Mouse (Mus musculus) neural tube, embryonic 12.5 days (tissue): Measurements from ENCODE around the gene Tead1. TPM values are rescaled to one million over a fixed set of nuclear protein-coding genes. Genes with fewer than 3 reads are reported as not detected.

Experiments used
- ATAC-seq: fragments of 200-750 bp; cut with Nextera tagmentation; 2 replicates; pipeline ENCODE4 v1.8.0; 2017; ENCODE audit warnings: low read depth, mild to moderate bottlenecking, moderate TSS enrichment, moderate library complexity; ENCODE audit not compliant: low FRiP score
- H3K27ac ChIP-seq: fragments of 300-500 bp; sonication (generic); 2 replicates; pipeline ENCODE4 v1.5.1; 2016
- H3K27me3 ChIP-seq: fragments of 300-500 bp; sonication (generic); replicated peaks from 2 replicates; pipeline ENCODE4 v1.6.1; 2016; ENCODE audit warnings: mild to moderate bottlenecking
- H3K36me3 ChIP-seq: fragments of 300-500 bp; sonication (generic); 2 replicates; pipeline ENCODE4 v1.6.1; 2016; ENCODE audit warnings: mild to moderate bottlenecking
- H3K4me1 ChIP-seq: fragments of 300-500 bp; sonication (generic); 2 replicates; pipeline ENCODE4 v1.6.1; 2016
- H3K4me2 ChIP-seq: fragments of 300-500 bp; sonication (generic); replicated peaks from 2 replicates; pipeline ENCODE4 v1.6.1; 2016; ENCODE audit warnings: mild to moderate bottlenecking
- H3K4me3 ChIP-seq: fragments of 300-500 bp; sonication (generic); 2 replicates; pipeline ENCODE4 v1.5.1; 2016
- H3K9ac ChIP-seq: fragments of 300-500 bp; sonication (generic); 2 replicates; pipeline ENCODE4 v1.6.1; 2016; ENCODE audit warnings: mild to moderate bottlenecking
- H3K9me3 ChIP-seq: fragments of 300-500 bp; sonication (generic); 2 replicates; pipeline ENCODE4 v1.6.1; 2016; ENCODE audit warnings: mild to moderate bottlenecking
- WGBS: fragments of 180-500 bp; shearing (Covaris S2); methylation state at CpG from one replicate; pipeline ENCODE4 v1.1.7; 2016; 5-methylcytosine and 5-hydroxymethylcytosine counted together
- polyA plus RNA-seq: library from polyadenylated mRNA; unstranded; fragments of >200 nt; fragmentation: Nextera tagmentation; extraction: Ambion mirVana; gene quantifications from 2 replicates; pipeline ENCODE4 v1.2.1, GENCODE M21; 2016

Tead1 gene
- polyA plus RNA-seq, 1 experiment from 2014 or later, result 20.9 TPM

GRCm38 (mm10) chr7:112813731-112814306 lies 134.7 kb downstream of the Tead1 start:
- H3K9me3 ChIP-seq, result no peaks in the 10 kb centered on the region
- ATAC-seq, result no peak
- no peak overlapping the region for H3K4me2 ChIP-seq
- H3K4me3 ChIP-seq, result no peak overlapping the region
- no peaks in the 10 kb centered on the region for H3K36me3 ChIP-seq
- 93% methylated on average over 8 of the region's 8 CpGs for WGBS
- H3K4me1 ChIP-seq, result peaks cover 17% of the 10 kb centered on the region
- no peak overlapping the region for H3K27ac ChIP-seq
- no peak overlapping the region for H3K9ac ChIP-seq
- H3K27me3 ChIP-seq, result no peaks in the 10 kb centered on the region

DNA sequence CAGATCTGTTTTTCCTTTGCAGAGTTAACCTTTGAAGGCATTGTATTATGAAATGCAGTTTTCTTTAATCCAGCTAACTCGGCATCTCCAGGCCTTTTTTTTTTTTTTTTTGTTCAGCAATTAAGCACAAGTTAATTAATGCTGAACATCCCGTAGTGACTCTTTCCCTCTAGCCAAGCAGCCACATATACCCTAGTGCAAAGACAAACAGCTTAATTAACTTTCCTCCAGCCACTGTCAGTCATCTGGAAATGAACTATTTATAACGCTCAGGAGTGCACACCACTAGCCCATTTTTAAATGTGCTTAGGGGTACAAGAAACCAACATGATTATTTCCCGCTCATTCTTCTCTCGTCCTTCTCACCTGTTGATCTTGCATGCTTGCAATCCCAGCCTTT lies 136.9 kb downstream of the Tead1 start:
- no peak overlapping the region for H3K4me3 ChIP-seq
- ATAC-seq, result no peak
- WGBS, result 72% methylated on average over 5 of the region's 5 CpGs
- peaks cover 8% of the 10 kb centered on the region; the same call in 1 of the 2 replicates for H3K4me1 ChIP-seq
- H3K27ac ChIP-seq, result no peak overlapping the region
- no peak overlapping the region for H3K9ac ChIP-seq
- no peaks in the 10 kb centered on the region for H3K9me3 ChIP-seq
- no peak overlapping the region for H3K4me2 ChIP-seq
- no peaks in the 10 kb centered on the region for H3K36me3 ChIP-seq
- H3K27me3 ChIP-seq, result no peaks in the 10 kb centered on the region

DNA sequence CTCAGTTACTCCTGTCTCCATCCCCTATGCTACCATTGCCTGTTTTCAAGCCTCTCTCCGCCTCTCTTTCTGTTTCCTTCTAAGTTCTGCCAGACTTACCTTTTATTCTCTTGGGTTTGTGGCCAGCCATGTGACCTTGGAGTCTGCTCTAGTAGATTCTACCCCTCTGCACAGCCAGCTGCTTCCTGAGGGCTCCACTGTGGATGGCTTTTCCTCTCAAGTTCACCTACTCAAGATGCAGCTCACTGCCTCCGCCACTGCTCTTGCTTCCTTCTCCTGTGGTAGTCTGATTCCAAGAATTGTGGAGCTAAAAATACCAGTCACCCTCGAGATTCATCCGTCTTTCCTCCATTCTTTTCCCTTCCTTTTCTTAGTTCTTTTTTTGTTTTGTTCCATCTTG lies 140.7 kb downstream of the Tead1 start:
- 58% methylated on average over 4 of the region's 4 CpGs for WGBS
- no peaks in the 10 kb centered on the region for H3K9me3 ChIP-seq
- H3K27ac ChIP-seq, result no peak overlapping the region
- no peak overlapping the region for H3K4me3 ChIP-seq
- H3K4me2 ChIP-seq, result no peak overlapping the region
- H3K4me1 ChIP-seq, result peaks cover 29% of the 10 kb centered on the region
- ATAC-seq, result no peak
- H3K36me3 ChIP-seq, result no peaks in the 10 kb centered on the region
- no peak overlapping the region for H3K9ac ChIP-seq
- H3K27me3 ChIP-seq, result no peaks in the 10 kb centered on the region

DNA sequence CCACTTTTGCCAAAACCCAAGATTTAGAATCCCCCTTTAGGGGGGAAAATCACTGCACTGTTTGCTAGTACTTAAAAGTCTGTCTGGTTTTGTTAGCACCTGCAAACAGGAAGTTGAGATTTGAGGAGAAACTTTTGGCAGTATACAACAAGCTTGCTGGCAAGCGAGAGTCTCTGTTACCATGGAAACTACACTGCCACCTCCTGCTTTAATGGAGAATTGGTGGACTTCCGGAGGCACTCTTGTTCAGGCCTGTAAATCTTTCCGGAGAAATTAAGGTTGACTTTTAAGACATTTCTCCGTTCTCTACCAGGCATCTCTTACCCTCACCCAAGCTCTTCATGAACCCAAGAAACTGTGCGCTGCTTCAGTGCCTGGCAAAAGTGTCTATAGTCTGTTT lies 143.8 kb downstream of the Tead1 start:
- H3K4me1 ChIP-seq, result peaks cover 59% of the 10 kb centered on the region
- no peak for ATAC-seq
- H3K36me3 ChIP-seq, result no peaks in the 10 kb centered on the region
- no peaks in the 10 kb centered on the region for H3K9me3 ChIP-seq
- peak overlapping the region; percentile 38 for H3K4me2 ChIP-seq
- no peak overlapping the region for H3K27ac ChIP-seq
- no peak overlapping the region for H3K9ac ChIP-seq
- no peaks in the 10 kb centered on the region for H3K27me3 ChIP-seq
- no peak overlapping the region for H3K4me3 ChIP-seq
- WGBS, result 8% methylated on average over 5 of the region's 5 CpGs

GRCm38 (mm10) chr7:112823621-112824020 lies 144.5 kb downstream of the Tead1 start:
- under 1% methylated on average over 5 of the region's 5 CpGs for WGBS
- Histone ChIP-seq H3K27ac (no peak overlapping the region; the same call in 1 of the 2 replicates), H3K9me3 (no peaks in the 10 kb centered on the region), H3K9ac (no peak overlapping the region), H3K36me3 (no peaks in the 10 kb centered on the region), H3K4me3 (no peak overlapping the region), H3K4me2 (peak overlapping the region; percentile 38), H3K4me1 (peaks cover 65% of the 10 kb centered on the region), H3K27me3 (no peaks in the 10 kb centered on the region)
- peak; percentile 59 for ATAC-seq

DNA sequence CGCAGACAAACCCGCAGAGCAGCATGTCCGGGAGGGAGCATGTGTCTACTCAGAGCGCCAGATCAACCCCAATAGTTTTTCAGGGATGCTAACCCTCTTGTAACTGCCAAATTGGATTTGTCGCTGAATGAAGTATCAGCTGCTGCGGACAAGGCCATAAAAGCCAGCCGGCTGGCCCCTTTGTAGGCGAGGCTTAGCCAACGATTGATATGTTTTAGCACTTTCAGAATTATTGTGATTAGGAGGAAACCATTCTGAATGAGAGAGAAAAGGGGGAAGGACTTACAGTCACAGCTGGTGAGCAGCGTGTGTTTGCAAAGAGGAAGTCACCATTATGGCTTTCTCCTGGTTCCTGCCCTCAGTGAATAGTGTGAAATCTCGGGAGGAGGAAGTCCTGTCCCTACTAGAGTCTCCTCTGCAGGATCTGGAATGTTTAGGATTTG lies 146.2 kb downstream of the Tead1 start:
- no peaks in the 10 kb centered on the region for H3K36me3 ChIP-seq
- 2% methylated on average over 11 of the region's 11 CpGs for whole genome bisulfite sequencing
- H3K9ac ChIP-seq, result no peak overlapping the region
- ATAC-seq, result peak; percentile 18; the same call in 1 of the 2 replicates
- H3K4me3 ChIP-seq, result no peak overlapping the region
- H3K4me2 ChIP-seq, result peak overlapping the region; percentile 47
- peak overlapping the region; percentile 72; the same call in 1 of the 2 replicates for H3K27ac ChIP-seq
- H3K27me3 ChIP-seq, result no peaks in the 10 kb centered on the region
- H3K9me3 ChIP-seq, result no peaks in the 10 kb centered on the region
- peaks cover 62% of the 10 kb centered on the region for H3K4me1 ChIP-seq

- Histone ChIP-seq H3K4me2 (peak overlapping the region; percentile 47), H3K27ac (peak overlapping the region; percentile 72), H3K9me3 (no peaks in the 10 kb centered on the region), H3K4me3 (no peak overlapping the region; the same call in 1 of the 2 replicates), H3K27me3 (no peaks in the 10 kb centered on the region), H3K4me1 (peaks cover 65% of the 10 kb centered on the region), H3K36me3 (no peaks in the 10 kb centered on the region), H3K9ac (no peak overlapping the region)
- ATAC-seq, result peak; percentile 89
- WGBS, result 15% methylated on average over 17 of the region's 17 CpGs
Observed at GRCm38 (mm10) chr7:112826114-112826911, 147.2 kb downstream of the Tead1 start.

- Histone ChIP-seq H3K4me1 (peaks cover 52% of the 10 kb centered on the region), H3K4me3 (no peak overlapping the region), H3K9me3 (no peaks in the 10 kb centered on the region), H3K9ac (no peak overlapping the region), H3K27ac (no peak overlapping the region), H3K36me3 (no peaks in the 10 kb centered on the region), H3K4me2 (no peak overlapping the region), H3K27me3 (no peaks in the 10 kb centered on the region)
- 64% methylated on average over 10 of the region's 10 CpGs for WGBS
- ATAC-seq, result no peak
Observed at GRCm38 (mm10) chr7:112828016-112828695, 149.0 kb downstream of the Tead1 start.

DNA sequence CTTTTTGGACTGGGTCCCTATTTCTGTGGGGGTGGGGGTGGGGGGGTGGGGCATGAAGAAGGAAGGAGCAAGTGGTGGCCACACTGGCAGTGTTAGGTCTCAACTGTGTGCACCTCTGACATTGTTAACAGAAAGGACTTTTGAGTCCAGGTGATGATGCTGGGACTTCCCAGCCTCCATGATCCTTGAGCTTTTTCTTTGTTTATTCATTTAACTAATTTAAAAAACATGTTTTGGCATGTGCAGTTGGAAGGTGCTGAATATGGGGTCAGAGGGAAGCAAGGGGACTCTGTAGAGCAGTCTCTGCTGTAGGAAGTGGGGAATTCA lies 149.5 kb downstream of the Tead1 start:
- Histone ChIP-seq H3K9me3 (no peaks in the 10 kb centered on the region), H3K9ac (no peak overlapping the region), H3K36me3 (no peaks in the 10 kb centered on the region), H3K27me3 (no peaks in the 10 kb centered on the region), H3K4me1 (peaks cover 46% of the 10 kb centered on the region), H3K4me3 (no peak overlapping the region), H3K4me2 (no peak overlapping the region), H3K27ac (no peak overlapping the region)
- ATAC-seq, result no peak

- no peak overlapping the region for H3K9ac ChIP-seq
- peaks cover 32% of the 10 kb centered on the region for H3K4me1 ChIP-seq
Observed at GRCm38 (mm10) chr7:112830946-112831345, 151.8 kb downstream of the Tead1 start.

GRCm38 (mm10) chr7:112831446-112831845 lies 152.3 kb downstream of the Tead1 start:
- H3K27ac ChIP-seq, result no peak overlapping the region
- H3K9ac ChIP-seq, result no peak overlapping the region
- 66% methylated on average over 4 of the region's 4 CpGs for WGBS
- no peak overlapping the region for H3K4me2 ChIP-seq
- no peaks in the 10 kb centered on the region for H3K27me3 ChIP-seq
- H3K36me3 ChIP-seq, result no peaks in the 10 kb centered on the region
- H3K4me3 ChIP-seq, result no peak overlapping the region
- peaks cover 27% of the 10 kb centered on the region for H3K4me1 ChIP-seq
- no peak for ATAC-seq
- H3K9me3 ChIP-seq, result no peaks in the 10 kb centered on the region

More at GRCm38 (mm10) chr7:112830946-112831345, 151.8 kb downstream of the Tead1 start:
- WGBS, result 66% methylated on average over 4 of the region's 4 CpGs
- Histone ChIP-seq H3K27me3 (no peaks in the 10 kb centered on the region), H3K36me3 (no peaks in the 10 kb centered on the region), H3K4me3 (no peak overlapping the region), H3K27ac (no peak overlapping the region), H3K9me3 (no peaks in the 10 kb centered on the region), H3K4me2 (no peak overlapping the region)
- no peak for ATAC-seq

DNA sequence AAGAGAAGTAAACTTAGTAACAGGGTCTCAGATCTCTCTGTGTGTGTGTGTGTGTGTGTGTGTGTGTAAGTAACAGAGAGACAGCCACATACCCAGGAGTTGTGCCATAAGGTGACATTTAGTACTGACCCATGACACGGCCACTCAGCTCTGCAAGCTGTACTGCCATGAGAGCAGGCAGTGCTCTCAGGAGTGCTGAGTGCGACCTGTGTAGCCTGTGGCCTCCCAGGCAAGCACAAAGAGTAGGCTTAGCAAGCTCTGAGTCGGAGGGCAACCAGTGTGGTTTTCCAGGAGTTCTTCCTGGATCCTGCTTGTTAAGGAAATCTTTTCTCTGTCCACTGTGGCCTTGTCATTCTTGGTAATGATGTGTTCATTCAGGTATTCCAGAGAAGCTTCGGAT lies 154.0 kb downstream of the Tead1 start:
- H3K4me3 ChIP-seq, result no peak overlapping the region
- H3K4me1 ChIP-seq, result peaks cover 10% of the 10 kb centered on the region
- 84% methylated on average over 4 of the region's 4 CpGs for WGBS
- H3K36me3 ChIP-seq, result no peaks in the 10 kb centered on the region
- no peaks in the 10 kb centered on the region for H3K27me3 ChIP-seq
- ATAC-seq, result no peak
- H3K9ac ChIP-seq, result no peak overlapping the region
- H3K9me3 ChIP-seq, result no peaks in the 10 kb centered on the region; the same call in 1 of the 2 replicates
- H3K27ac ChIP-seq, result no peak overlapping the region
- no peak overlapping the region for H3K4me2 ChIP-seq
